Mouse (Mus musculus): ENCODE measurements around the gene 4921501E09Rik.
"Not testable (repeated sequence)": the region's sequence is repeated elsewhere in the genome, so short reads cannot be mapped to it uniquely, and the experiment has no call there.

Gene 4921501E09Rik

DNA sequence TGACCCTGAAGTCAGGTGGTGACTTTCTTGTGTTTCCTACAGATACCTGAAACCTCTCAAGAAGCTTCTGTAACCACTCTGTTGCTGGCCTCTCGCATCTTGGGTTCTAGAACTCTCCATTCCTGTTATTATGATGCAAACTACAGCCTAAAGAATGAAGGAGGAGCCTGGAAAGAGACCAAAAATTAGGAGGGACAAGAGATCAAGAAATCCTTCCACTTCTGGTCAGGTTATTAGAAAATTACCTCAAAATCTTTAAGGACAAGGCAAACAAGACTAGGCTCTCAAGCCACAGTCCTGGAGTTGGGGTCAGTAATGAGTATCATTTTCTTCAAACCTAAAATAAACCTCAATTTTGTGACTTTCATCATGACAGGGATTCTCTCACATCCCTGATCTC, at the start of gene 4921501E09Rik:
TSS of gene 4921501E09Rik (minus strand) at position 101 of the 400 bp plus-strand sequence.
- no peak for DNase-seq

DNA sequence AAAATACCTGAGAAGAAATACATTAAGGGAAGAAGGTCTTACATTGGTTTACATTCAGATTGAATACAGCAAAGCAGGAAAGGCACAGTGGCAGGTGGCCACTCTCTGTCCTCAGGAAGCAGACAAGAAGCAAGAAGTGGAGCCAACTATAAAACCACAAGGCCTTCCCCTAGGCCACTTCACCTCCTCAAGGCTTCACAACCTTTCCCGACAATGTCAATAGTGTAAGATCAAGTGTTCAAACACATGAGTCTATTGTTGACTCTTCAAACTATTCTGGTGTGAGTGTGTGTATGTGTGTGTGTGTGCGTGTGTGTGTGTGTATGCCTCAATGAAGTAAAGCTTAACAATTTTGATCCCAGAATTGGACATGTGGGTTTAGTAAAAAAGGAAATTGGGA, 29.5 kb upstream of the 4921501E09Rik start:
- no peak for DNase-seq

DNA sequence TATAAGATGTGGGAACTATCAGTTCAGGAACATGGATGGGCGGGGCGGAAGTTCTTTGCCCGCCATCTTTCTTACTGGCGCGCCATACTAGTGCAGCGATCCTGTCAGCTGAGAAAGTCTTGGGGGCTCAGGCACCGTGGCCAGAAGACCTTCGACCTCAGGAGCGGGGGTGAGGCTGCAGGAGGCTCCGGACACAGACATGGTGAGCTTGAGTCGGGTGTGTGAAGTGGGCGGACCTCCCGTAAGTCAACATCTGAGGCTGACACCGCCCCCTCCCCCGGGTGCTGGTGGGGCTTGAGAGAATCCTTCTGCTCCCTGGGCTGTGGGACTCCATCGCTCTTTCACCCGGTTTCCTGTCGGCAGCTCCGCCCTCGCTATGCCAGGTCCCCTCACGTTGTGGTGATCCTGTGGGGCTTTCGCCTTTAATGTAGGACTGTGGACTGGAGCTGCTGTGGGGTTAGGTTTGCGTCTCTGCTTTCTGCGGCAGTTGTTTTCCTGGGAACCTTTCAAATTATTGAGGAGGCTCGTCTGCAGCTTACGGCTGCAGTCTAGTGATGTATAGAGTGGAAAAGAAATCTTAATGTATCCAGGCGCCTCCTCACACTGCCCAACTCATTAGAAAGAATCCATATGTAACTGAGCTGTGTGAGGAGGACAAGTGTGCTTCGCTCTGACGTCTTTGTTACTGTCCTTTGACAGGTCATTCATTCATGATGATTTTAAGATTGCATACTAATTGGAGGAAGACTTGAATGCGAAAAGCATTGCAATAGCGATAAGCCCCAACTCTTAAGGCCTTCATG, 24.7 kb upstream of the 4921501E09Rik start:
- DNase-seq = peak; percentile 87 to 92

DNA sequence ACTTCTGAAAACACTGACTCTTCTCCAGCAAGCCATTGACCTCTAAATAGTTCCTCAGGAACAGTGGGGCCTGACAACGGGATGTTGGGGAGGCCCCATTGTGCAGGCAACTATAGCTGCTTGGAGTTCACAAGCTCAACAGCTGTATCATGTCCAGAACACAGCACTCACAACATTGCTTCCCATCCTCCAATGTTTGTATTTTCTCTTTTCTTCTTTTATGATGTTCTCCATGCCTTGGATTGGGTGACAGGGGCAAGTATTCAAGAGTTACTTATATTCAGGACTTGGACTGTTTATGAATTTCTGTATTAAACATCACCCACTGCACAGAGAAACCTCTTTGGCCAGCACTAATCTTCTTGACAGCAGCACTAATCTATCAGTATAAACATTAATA, 23.8 kb upstream of the 4921501E09Rik start:
- DNase-seq = no peak

DNA sequence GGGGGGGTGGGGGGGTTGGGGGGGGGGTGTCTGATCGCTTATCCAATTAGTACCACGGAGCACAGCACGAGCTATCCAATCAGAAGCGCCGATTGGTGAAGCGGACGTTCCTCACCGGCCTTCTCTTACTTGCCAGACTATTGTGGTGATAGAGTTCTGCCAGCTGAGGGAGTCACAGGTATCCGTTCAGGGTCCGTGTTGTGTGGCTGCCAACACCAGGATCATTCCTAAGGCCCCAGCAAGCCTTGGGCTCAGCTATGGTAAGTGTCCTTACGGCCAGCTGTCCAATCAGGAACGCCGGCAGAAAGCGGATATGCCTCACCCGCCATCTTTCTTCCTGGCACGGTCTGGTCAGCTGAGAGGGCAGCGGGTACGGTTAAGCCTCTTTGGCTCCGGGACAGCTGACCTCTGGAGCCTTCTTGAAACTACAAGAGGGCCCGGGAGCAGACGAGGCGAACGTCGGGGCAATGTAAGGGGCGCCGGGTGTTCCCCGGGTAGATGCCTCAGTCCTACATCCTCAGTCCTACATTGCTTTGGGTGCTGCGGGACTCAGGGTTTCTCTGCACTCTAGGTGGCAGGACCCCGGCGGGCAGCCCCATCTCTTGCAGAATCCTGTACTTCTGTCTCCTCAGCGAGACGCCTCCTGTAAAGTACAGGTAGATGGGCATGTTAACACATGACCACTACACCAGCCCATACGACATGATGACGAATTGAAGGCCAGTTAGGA, 21.5 kb upstream of the 4921501E09Rik start, which contains the start of gene Zfp563:
TSS of gene Zfp563 (plus strand) at position 91 of the 730 bp plus-strand sequence.
- peak; percentile 97 for DNase-seq

DNA sequence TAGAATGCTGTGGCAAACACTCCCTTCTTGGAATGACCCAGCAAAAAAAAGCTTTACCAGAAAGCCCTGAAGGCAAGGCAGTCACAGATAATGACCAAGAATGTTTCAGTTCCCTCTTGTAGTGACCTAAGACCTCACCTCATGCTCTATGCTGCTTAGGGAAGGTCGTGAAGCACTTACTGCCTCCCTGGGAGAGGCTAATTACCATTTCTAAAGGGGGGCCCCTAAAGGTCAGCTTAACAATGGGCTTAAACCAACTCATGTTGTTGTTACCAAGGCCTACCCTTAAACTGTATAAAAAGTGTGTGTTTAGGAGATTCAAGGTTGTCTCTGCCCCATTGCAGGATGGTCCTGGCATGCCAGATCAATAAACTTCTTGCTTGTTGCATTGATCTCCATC, 4.9 kb downstream of the 4921501E09Rik start:
- DNase-seq = no peak

DNA sequence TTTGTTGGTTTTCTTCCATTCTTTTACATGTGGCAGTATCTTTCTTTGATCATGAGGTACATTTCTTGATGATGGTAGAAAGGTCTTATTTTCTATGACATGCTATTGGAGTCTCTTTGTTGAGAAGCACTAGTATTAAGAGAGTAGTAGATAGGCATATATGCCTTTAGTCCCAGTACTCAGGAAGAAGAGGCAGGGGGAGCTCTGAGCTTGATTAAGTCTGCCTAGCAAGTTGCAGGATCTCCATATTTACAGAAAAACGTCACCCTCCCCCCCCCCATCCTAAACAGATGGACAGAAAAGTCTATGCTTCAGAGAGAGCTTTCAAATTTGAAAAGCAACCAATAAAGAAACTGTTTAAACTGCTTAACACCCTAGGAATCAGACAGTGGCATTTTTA, 9.1 kb downstream of the 4921501E09Rik start:
- DNase-seq = no peak

DNA sequence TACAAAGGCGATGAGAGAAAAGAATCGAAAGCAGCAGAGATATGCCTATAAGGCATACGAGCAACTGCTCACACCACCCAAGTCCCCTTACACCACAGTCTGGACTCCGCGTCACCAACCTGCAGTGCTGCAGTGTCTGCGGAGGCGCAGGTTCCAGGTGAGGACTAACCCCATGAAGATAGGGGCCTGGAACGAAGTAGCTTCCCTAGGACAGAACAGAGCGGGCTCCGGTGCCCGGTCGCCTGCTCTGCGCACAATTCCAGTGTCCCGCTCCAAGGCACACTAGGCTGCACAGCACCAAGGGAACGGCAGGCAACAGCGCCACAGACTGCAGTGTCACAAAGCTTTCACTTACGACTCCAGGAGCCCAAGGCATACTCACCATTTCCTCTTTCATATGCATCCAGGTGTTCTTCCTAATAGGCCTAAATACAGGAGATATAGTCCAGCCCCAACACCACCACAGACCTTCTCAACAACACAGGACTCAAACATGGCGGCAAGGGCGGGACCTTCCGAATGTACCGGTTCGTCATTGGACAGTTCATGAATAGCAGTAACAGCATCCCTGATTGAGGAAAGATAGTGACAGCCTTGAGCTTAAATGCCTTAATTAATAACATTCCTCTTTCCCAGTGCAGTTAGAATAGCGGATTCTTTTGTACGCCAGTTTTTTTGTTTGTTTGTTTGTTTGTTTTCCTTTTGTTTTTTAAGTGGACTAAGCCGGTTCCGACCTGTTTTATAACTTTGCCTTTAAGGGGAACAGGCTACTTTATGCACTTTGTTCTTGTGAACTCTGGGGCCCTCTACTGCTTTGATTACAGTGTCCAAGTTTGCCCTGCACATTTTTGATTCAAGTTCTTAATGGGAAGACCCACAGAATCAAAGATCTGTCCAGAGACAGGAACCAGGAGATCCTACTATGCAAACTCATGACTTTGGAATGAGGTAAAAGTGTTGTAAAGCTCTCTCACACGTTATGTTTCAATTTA, 34.7 kb downstream of the 4921501E09Rik start, which contains the start of gene Zfp763:
TSS of gene Zfp763 (minus strand) at position 503 of the 992 bp plus-strand sequence.
- DNase-seq = peak; percentile 82 to 88

DNA sequence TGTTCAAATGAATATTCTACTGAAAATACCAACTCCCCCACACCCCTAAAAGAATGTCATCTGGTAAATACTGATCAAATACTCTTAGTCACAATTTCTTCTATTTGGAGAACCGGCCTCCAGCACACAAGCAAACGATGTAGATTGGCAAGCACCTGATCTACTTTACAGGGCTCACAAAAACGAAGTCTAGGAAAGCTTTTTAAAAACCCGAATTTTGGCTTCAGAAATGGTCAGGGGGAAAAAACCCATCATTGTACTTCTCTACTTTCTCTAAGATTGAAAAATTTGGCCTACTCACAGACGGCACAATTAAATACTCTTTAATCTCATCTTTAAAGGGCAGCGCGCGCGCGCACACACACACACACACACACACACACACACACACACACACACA, 35.5 kb downstream of the 4921501E09Rik start:
- DNase-seq = no peak

DNA sequence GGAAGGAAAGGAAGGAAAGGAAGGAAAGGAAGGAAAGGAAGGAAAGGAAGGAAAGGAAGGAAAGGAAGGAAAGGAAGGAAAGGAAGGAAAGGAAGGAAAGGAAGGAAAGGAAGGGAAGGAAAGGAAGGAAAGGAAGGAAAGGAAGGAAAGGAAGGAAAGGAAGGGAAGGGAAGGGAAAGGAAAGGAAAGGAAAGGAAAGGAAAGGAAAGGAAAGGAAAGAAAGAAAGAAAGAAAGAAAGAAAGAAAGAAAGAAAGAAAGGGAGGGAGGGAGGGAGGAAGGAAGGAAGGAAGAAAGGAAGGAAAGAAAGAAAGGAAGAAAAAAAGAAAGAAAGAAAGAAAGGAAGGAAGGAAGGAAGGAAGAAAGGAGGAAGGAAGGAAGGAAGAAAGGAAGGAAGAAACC, 47.4 kb downstream of the 4921501E09Rik start:
- not testable (repeated sequence) for DNase-seq
